Mouse (Mus musculus) monocyte, adult 2 months (primary cell): ENCODE measurements around the gene Nenf.

Experiments
- DNase-seq, 2 experiments: peaks; one replicate each; pipeline ENCODE4 v3.0.0; 2022; ENCODE audit warnings: low spot score in 2 of 2, low read depth in 1 of 2

The Nenf gene

GRCm38 (mm10) chr1:191283110-191284040 lies 34.6 kb downstream of the Nenf start:
- DNase-seq: no peak

GRCm38 (mm10) chr1:191282319-191282718 lies 35.7 kb downstream of the Nenf start:
- no peak for DNase-seq

- DNase-seq: peak; percentile 86 to 89
Measured at GRCm38 (mm10) chr1:191281171-191281570, 36.8 kb downstream of the Nenf start.

- no peak for DNase-seq
Measured at GRCm38 (mm10) chr1:191278324-191278723, 39.7 kb downstream of the Nenf start.

DNA sequence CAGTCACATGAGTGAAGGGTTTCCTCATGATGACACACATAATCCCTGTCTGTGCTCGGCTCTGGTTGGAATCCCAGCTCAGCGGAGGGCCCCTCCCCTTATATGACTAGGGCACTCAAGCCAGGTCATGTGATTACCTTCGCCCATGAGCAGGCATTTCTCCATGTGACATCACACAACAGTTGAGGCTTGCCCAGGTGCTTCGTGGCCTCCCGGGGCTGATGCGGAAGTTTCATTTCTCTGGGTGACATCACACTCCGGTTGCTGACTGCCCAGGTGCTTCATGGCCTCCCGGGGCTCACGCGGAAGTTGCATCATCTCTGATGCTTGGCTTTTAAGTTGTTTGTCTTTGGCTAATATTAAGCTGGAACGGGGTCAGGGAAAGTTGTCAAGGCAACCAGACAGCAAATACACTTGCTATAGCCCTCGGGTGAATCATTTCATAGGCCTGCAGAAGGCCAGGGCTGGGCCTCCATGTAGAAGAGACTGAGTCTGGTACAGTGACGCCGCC lies 40.4 kb downstream of the Nenf start:
- DNase-seq: peak; percentile 73 to 76

GRCm38 (mm10) chr1:191276181-191276580 lies 41.8 kb downstream of the Nenf start:
- DNase-seq: no peak

DNA sequence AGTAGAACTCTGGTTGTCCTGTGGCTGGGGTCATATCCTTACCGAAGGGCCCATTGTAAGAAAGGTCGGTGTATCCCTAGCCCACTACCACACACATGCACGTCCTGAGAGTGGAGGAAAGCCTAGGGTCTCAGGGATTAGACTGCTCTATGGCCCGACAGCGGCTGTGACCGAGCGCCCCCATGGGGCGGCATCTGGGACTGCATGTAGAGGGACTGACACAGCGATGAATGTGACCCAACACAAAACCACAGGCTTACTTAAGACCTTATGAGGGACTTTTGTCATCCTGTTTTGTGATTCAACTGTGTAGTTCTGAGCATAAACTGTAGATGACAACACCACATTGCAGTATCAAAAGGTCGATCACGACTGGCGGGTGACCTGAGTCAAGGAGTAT lies 42.5 kb downstream of the Nenf start:
- peak; percentile 74 to 88 for DNase-seq

- no peak for DNase-seq
Measured at GRCm38 (mm10) chr1:191272660-191273059, 45.3 kb downstream of the Nenf start.

DNA sequence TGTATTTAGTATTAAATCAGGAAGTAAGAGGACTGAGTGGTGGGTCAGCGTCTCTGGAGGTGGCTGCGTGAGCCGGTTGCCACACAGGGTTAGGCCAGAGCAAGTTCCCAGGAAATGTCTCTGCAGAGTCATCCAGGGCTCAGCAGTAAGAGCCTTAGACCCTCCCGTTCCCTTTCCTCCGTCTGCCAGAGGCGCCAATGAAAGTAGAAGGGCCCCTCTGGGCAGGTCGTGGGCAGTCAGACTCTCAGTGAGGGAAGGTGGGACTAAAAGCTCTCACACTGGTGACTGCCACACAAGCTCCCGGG lies 48.4 kb downstream of the Nenf start:
- DNase-seq: peak; percentile 70

- DNase-seq: no peak
Measured at GRCm38 (mm10) chr1:191268797-191269647, 49.0 kb downstream of the Nenf start.

- DNase-seq: no peak
Measured at GRCm38 (mm10) chr1:191267856-191268255, 50.1 kb downstream of the Nenf start.

DNA sequence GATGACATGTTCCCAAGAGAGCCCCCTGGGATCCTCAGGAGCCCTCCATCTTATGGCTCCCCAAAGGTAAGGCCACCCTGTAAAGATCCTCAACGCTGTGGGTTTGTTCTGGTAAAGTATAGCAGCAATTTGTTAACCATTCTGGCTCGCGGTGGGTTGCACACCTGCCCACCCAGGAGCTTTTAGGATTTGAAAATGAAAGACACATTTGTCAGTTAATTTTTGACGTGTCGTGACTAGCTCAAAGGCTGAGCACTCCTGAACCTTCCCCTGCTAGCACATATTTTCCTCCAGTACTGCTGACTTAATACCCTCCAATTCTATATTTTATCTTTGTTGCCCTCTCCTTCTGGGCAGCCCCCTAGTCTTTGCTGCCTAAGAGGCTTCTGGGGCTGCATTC lies 50.8 kb downstream of the Nenf start:
- no peak for DNase-seq

- no peak for DNase-seq
Measured at GRCm38 (mm10) chr1:191263471-191263870, 54.5 kb downstream of the Nenf start.

DNA sequence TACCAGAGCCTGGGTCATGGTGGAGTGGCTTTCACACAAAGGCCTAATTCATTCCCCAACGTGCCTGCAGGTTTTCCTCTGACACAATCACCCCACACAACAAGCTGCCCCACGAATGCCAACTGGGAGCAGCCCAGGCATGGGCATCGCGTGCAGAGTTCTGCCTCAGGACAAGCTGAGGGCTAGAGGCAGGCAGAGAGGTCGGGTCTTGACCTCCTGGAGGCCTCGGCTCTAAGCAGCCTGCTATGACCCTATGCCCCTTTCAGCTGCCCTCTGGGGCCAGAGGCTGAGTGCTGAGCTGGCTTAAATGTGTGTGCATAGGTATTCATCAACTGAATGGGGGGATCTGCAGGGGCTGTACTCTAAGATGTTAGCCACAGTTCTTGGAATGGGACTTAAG lies 56.1 kb downstream of the Nenf start:
- DNase-seq: no peak

DNA sequence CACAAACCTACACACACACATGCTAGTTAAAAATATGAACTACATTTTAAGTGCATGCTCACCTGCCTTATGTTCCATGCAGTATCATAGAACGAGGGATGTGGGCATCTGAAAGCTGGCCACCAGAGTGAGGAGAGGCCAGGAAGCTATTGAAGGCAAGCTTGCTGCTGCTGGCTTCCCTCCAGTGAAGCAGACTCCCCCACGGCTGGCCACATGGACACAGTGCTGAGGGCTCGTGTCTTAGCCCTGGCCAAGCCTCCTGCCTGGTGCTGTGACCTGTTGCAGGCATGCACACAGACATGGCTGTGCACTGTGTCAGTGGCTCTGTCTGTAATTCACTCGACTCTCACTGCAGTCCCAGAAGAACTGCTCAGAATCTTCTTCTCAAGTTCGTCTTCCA lies 58.3 kb downstream of the Nenf start:
- no peak for DNase-seq

- DNase-seq: no peak
Measured at GRCm38 (mm10) chr1:191259121-191259520, 58.9 kb downstream of the Nenf start.

- DNase-seq: no peak
Measured at GRCm38 (mm10) chr1:191258521-191258920, 59.5 kb downstream of the Nenf start.

DNA sequence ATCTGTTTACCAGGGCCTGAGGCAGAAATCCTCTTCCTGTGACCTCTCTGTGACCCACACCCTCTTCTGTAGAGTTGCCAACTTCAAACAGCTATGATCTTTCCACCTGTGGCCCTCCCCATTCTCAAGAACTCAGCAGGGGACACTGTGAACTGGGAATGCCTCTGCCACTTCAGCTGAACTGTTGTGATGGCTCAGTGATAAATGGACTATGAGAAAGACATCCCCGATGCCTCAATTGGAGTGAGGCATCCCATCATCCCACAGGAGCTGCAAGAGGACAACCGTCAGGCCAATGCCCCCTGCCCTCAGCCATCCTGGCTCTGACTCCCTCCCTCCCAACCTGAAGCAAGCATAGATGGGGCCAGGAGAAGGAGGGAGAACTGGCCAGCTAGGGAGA lies 60.0 kb downstream of the Nenf start:
- DNase-seq: no peak

DNA sequence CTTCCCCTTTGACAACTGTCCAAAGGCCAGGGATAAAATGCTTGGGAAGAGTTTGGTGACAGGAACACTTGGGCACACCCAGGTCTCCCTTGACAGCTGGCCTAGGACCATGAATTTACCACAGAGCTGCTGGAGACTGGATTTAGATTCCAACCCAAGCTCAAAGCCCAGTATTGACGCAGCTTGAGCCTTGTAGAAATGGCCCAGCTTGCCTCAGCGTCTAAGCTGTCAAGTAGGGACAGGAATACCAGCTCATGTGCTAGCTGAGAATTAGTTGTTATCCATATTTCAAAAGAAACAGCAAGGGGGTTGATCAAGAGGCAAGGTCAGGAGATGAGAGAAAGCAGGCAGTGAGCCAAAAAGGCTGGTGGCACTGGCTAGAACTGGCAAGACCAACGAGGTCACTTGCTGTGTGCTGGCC lies 60.6 kb downstream of the Nenf start:
- no peak for DNase-seq
